ENCODE assay signal across 12 mouse cellular contexts in the genomic region with DNA sequence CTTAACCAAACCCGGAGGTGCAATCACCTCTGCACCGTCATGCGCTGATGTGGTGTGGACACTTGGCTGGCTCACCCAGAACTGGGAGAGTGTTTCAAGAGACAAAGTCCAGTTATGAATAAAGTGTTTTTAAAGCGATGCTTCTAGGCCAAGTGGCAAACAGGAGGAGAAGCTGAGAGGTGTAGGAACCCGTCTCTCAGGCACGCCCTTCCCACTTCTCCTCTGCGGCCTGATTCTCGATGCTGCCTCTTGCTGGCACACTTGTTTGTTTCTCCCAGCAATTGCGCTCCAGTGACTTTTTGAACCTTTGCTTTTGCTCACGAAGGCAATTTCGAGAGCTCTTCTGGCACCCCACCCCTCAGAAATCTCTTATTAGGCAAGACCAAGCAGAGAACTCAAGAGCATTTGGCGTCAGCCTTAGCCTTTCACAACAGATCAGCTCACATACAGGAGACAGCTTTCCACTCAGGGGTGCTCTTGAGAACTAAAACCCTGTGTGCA.
DNase-seq lines count a peak whose midpoint lies in the region; ATAC-seq and TF ChIP-seq lines count a peak whose summit lies in the region.
"Had no signal": no experiment of that assay in that cellular context is flagged by ENCODE, and none has a peak within 500 bp of the region (broad histone marks: within the 10 kb centered on the region; RNA-seq: fewer than 3 reads in every experiment).

No protein-coding gene starts in this region.

- H3K4me2 ChIP-seq in lung, postnatal 0 days (replicated peaks; ENCODE audit: low read depth, low read length), result no peak overlapping the region
- no peak overlapping the region for H3K4me2 ChIP-seq in forebrain, embryonic 13.5 days
- H3K4me2 ChIP-seq: embryonic facial prominence, embryonic 13.5 days had no signal

- no peaks in the 10 kb centered on the region for H3K27me3 ChIP-seq in lung, postnatal 0 days (replicated peaks; ENCODE audit: insufficient read depth, low read length)
- no peaks in the 10 kb centered on the region for H3K27me3 ChIP-seq in embryonic facial prominence, embryonic 10.5 days (replicated peaks; ENCODE audit: low read depth, poor library complexity, severe bottlenecking)
- no peaks in the 10 kb centered on the region for H3K27me3 ChIP-seq in forebrain, embryonic 13.5 days
- H3K27me3 ChIP-seq: embryonic facial prominence, embryonic 13.5 days had no signal

- 42% methylated on average over 12 of the region's 12 CpGs for WGBS in lung, postnatal 0 days
- WGBS in embryonic facial prominence, embryonic 10.5 days, result 89% methylated on average over 12 of the region's 12 CpGs
- WGBS in forebrain, embryonic 13.5 days, result 82% methylated on average over 12 of the region's 12 CpGs

- H3K9me3 ChIP-seq in lung, postnatal 0 days (ENCODE audit: low read length), result no peaks in the 10 kb centered on the region
- H3K9me3 ChIP-seq in embryonic facial prominence, embryonic 10.5 days, result no peaks in the 10 kb centered on the region
- H3K9me3 ChIP-seq in forebrain, embryonic 13.5 days (replicated peaks), result no peaks in the 10 kb centered on the region
- H3K9me3 ChIP-seq: embryonic facial prominence, embryonic 13.5 days had no signal

- intact Hi-C loops in heart, postnatal 25 days (cut with DNase I), result no loop called here
- intact Hi-C loops in heart, postnatal 10 days (cut with DNase I), result no loop called here

- peak; percentile 95 for ATAC-seq in lung, postnatal 0 days
- ATAC-seq in forebrain, embryonic 13.5 days, result no peak
- ATAC-seq: forebrain, embryonic 16.5 days; intestine, embryonic 16.5 days had no signal

- peak; percentile 38 for TF ChIP-seq CTCF in lung, postnatal 0 days (IDR thresholded peaks at IDR 0.05)

- peak; percentile 99 for TF ChIP-seq EP300 in lung, postnatal 0 days (IDR thresholded peaks at IDR 0.05)

- peak; percentile 31 for DNase-seq in heart, postnatal 25 days (ENCODE audit: low spot score)
- no peak for DNase-seq in heart, postnatal 10 days
- DNase-seq in adrenal gland, postnatal 10 days, result peak; percentile 59
- peak; percentile 45 for DNase-seq in gastrocnemius, postnatal 25 days
- peak; percentile 98 for DNase-seq in lung, postnatal 0 days (ENCODE audit: low spot score)
- no peak for DNase-seq in embryonic facial prominence, embryonic 10.5 days (ENCODE audit: low spot score)
- no peak for DNase-seq in cerebellum, postnatal 4 days (ENCODE audit: low spot score in 2 of 2)
- DNase-seq: cerebellum, adult 9-10 months had no signal

- H3K4me1 ChIP-seq in lung, postnatal 0 days (ENCODE audit: insufficient read depth, low read depth, low read length), result peaks cover 18% of the 10 kb centered on the region; the same call in 1 of the 2 replicates
- H3K4me1 ChIP-seq in embryonic facial prominence, embryonic 10.5 days, result peaks cover 22% of the 10 kb centered on the region
- H3K4me1 ChIP-seq in forebrain, embryonic 13.5 days, result peaks cover 6% of the 10 kb centered on the region; the same call in 1 of the 2 replicates

- H3K36me3 ChIP-seq in lung, postnatal 0 days (ENCODE audit: insufficient read depth, low read length), result 0 out of 2 replicates have a peak, but pooled peaks cover 4% of the 10 kb centered on the region
- H3K36me3 ChIP-seq in embryonic facial prominence, embryonic 10.5 days (replicated peaks), result peaks cover 34% of the 10 kb centered on the region
- H3K36me3 ChIP-seq in forebrain, embryonic 13.5 days (ENCODE audit: poor library complexity, severe bottlenecking), result peaks cover 45% of the 10 kb centered on the region

- H3K4me3 ChIP-seq in lung, postnatal 0 days (ENCODE audit: low read depth, low read length), result no peak overlapping the region
- H3K4me3 ChIP-seq in embryonic facial prominence, embryonic 10.5 days, result no peak overlapping the region
- H3K4me3 ChIP-seq in forebrain, embryonic 13.5 days, result no peak overlapping the region
- H3K4me3 ChIP-seq: embryonic facial prominence, embryonic 13.5 days had no signal

- H3K27ac ChIP-seq in lung, postnatal 0 days (ENCODE audit: low read length), result peak overlapping the region; percentile 86
- no peak overlapping the region for H3K27ac ChIP-seq in embryonic facial prominence, embryonic 10.5 days (replicated peaks)
- H3K27ac ChIP-seq in forebrain, embryonic 13.5 days, result no peak overlapping the region
- H3K27ac ChIP-seq: embryonic facial prominence, embryonic 13.5 days had no signal

- no peak overlapping the region for H3K9ac ChIP-seq in lung, postnatal 0 days (replicated peaks; ENCODE audit: low read depth)
- H3K9ac ChIP-seq in forebrain, embryonic 13.5 days, result no peak overlapping the region
- H3K9ac ChIP-seq: embryonic facial prominence, embryonic 13.5 days had no signal

Comparison
In these comparisons a context has a peak if more than half of its experiments do, and no peak if none do; other contexts are left out.
1. DNase-seq: peak in heart, postnatal 25 days (single experiment), adrenal gland, postnatal 10 days (single experiment), gastrocnemius, postnatal 25 days (single experiment) and lung, postnatal 0 days (single experiment); none in heart, postnatal 10 days (0 of 2), embryonic facial prominence, embryonic 10.5 days (single experiment) and cerebellum, postnatal 4 days (0 of 2).